Mouse (Mus musculus): ENCODE results near the gene Tob2. TPM values are rescaled to one million over a fixed set of nuclear protein-coding genes. Genes with fewer than 3 reads are reported as not detected.

The Tob2 gene
- polyA plus RNA-seq, 1 experiment from 2014 or later, result 11.1 TPM

- peaks cover 40% of the 10 kb centered on the region for H3K36me3 ChIP-seq (replicated peaks)
- H3K4me3 ChIP-seq (replicated peaks), result no peak overlapping the region
- H3K4me2 ChIP-seq, result no peak overlapping the region
- WGBS (ENCODE audit: insufficient replicate concordance), result 80% methylated on average over 6 of the region's 6 CpGs
- peaks cover 38% of the 10 kb centered on the region for H3K4me1 ChIP-seq (replicated peaks)
- H3K9me3 ChIP-seq (replicated peaks), result no peaks in the 10 kb centered on the region
- ATAC-seq (ENCODE audit: insufficient read depth), result no peak
- no peak overlapping the region for H3K27ac ChIP-seq (replicated peaks)
- no peak overlapping the region for H3K9ac ChIP-seq
- H3K27me3 ChIP-seq, result no peaks in the 10 kb centered on the region
Observed at GRCm38 (mm10) chr15:81886795-81887550, 28.4 kb upstream of the Tob2 start.

- Histone ChIP-seq H3K27me3 (no peaks in the 10 kb centered on the region), H3K9ac (no peak overlapping the region), H3K4me3 (replicated peaks) (no peak overlapping the region), H3K9me3 (replicated peaks) (no peaks in the 10 kb centered on the region), H3K4me2 (no peak overlapping the region), H3K27ac (replicated peaks) (no peak overlapping the region), H3K36me3 (replicated peaks) (peaks cover 32% of the 10 kb centered on the region), H3K4me1 (replicated peaks) (peaks cover 37% of the 10 kb centered on the region)
- no peak for ATAC-seq (ENCODE audit: insufficient read depth)
- 91% methylated on average over 3 of the region's 3 CpGs for WGBS (ENCODE audit: insufficient replicate concordance)
Observed at GRCm38 (mm10) chr15:81885418-81885934, 26.9 kb upstream of the Tob2 start.

GRCm38 (mm10) chr15:81882348-81882747, 23.8 kb upstream of the Tob2 start:
- H3K9ac ChIP-seq, result no peak overlapping the region
- WGBS (ENCODE audit: insufficient replicate concordance), result 74% methylated on average over 3 of the region's 3 CpGs
- H3K27ac ChIP-seq (replicated peaks), result peak overlapping the region; percentile 21
- peak; percentile 38; the same call in 1 of the 2 replicates for ATAC-seq (ENCODE audit: insufficient read depth)
- H3K4me1 ChIP-seq (replicated peaks), result peaks cover 44% of the 10 kb centered on the region
- no peaks in the 10 kb centered on the region for H3K9me3 ChIP-seq (replicated peaks)
- H3K4me2 ChIP-seq, result peak overlapping the region; percentile 3; the same call in 1 of the 2 replicates
- H3K4me3 ChIP-seq (replicated peaks), result no peak overlapping the region
- peaks cover 14% of the 10 kb centered on the region; the same call in 1 of the 2 replicates for H3K36me3 ChIP-seq (replicated peaks)
- H3K27me3 ChIP-seq, result no peaks in the 10 kb centered on the region

GRCm38 (mm10) chr15:81879531-81880401, 21.2 kb upstream of the Tob2 start:
- Histone ChIP-seq H3K27ac (replicated peaks) (0 out of 2 replicates have a peak overlapping the region, but pooled peaks have one; percentile 25), H3K4me2 (no peak overlapping the region), H3K4me3 (replicated peaks) (no peak overlapping the region), H3K36me3 (replicated peaks) (peaks cover 13% of the 10 kb centered on the region; the same call in 1 of the 2 replicates), H3K9me3 (replicated peaks) (no peaks in the 10 kb centered on the region), H3K4me1 (replicated peaks) (peaks cover 53% of the 10 kb centered on the region), H3K9ac (no peak overlapping the region), H3K27me3 (no peaks in the 10 kb centered on the region)
- no peak for ATAC-seq (ENCODE audit: insufficient read depth)
- WGBS (ENCODE audit: insufficient replicate concordance), result 79% methylated on average over 5 of the region's 5 CpGs

GRCm38 (mm10) chr15:81872262-81873136, 13.9 kb upstream of the Tob2 start, which contains the start of gene Aco2:
Gene Aco2 (plus strand): TSS chr15:81872309.
- H3K36me3 ChIP-seq (replicated peaks), result peaks cover 39% of the 10 kb centered on the region
- H3K9ac ChIP-seq, result peak within 1 kb of the TSS; percentile 85
- H3K4me2 ChIP-seq, result peak within 1 kb of the TSS; percentile 82
- peaks cover 58% of the 10 kb centered on the region for H3K4me1 ChIP-seq (replicated peaks)
- no peaks in the 10 kb centered on the region for H3K9me3 ChIP-seq (replicated peaks)
- H3K4me3 ChIP-seq (replicated peaks), result peak within 1 kb of the TSS; percentile 95
- H3K27me3 ChIP-seq, result no peaks in the 10 kb centered on the region
- peak; percentile 81 for ATAC-seq (ENCODE audit: insufficient read depth)
- under 1% methylated on average over 53 of the region's 53 CpGs for WGBS (ENCODE audit: insufficient replicate concordance)
- H3K27ac ChIP-seq (replicated peaks), result peak within 1 kb of the TSS; percentile 97

GRCm38 (mm10) chr15:81871604-81872261, 13.1 kb upstream of the Tob2 start, which contains the start of gene Phf5a:
Gene Phf5a (minus strand): TSS chr15:81871911.
- ATAC-seq (ENCODE audit: insufficient read depth), result peak; percentile 86
- H3K4me2 ChIP-seq, result peak within 1 kb of the TSS; percentile 82
- H3K36me3 ChIP-seq (replicated peaks), result peaks cover 41% of the 10 kb centered on the region
- WGBS (ENCODE audit: insufficient replicate concordance), result under 1% methylated on average over 30 of the region's 30 CpGs
- peak within 1 kb of the TSS; percentile 97 for H3K27ac ChIP-seq (replicated peaks)
- H3K4me1 ChIP-seq (replicated peaks), result peaks cover 58% of the 10 kb centered on the region
- H3K9ac ChIP-seq, result peak within 1 kb of the TSS; percentile 85
- no peaks in the 10 kb centered on the region for H3K27me3 ChIP-seq
- peak within 1 kb of the TSS; percentile 95 for H3K4me3 ChIP-seq (replicated peaks)
- H3K9me3 ChIP-seq (replicated peaks), result no peaks in the 10 kb centered on the region

- 72% methylated on average over 5 of the region's 5 CpGs for WGBS (ENCODE audit: insufficient replicate concordance)
Observed at GRCm38 (mm10) chr15:81869985-81870384, 11.4 kb upstream of the Tob2 start.

GRCm38 (mm10) chr15:81864238-81864637, 5.6 kb upstream of the Tob2 start:
- Histone ChIP-seq H3K9me3 (replicated peaks) (no peaks in the 10 kb centered on the region), H3K9ac (no peak overlapping the region), H3K4me3 (replicated peaks) (no peak overlapping the region), H3K36me3 (replicated peaks) (peaks cover 56% of the 10 kb centered on the region), H3K4me2 (no peak overlapping the region), H3K4me1 (replicated peaks) (peaks cover 36% of the 10 kb centered on the region), H3K27me3 (no peaks in the 10 kb centered on the region), H3K27ac (replicated peaks) (no peak overlapping the region)
- WGBS (ENCODE audit: insufficient replicate concordance), result 85% methylated on average over 7 of the region's 7 CpGs
- ATAC-seq (ENCODE audit: insufficient read depth), result no peak

More at GRCm38 (mm10) chr15:81869985-81870384, 11.4 kb upstream of the Tob2 start:
- Histone ChIP-seq H3K36me3 (replicated peaks) (peaks cover 59% of the 10 kb centered on the region), H3K9me3 (replicated peaks) (no peaks in the 10 kb centered on the region), H3K4me3 (replicated peaks) (peak overlapping the region; percentile 95), H3K9ac (peak overlapping the region; percentile 10; the same call in 1 of the 2 replicates), H3K4me2 (peak overlapping the region; percentile 82), H3K27me3 (no peaks in the 10 kb centered on the region), H3K27ac (replicated peaks) (peak overlapping the region; percentile 97), H3K4me1 (replicated peaks) (peaks cover 51% of the 10 kb centered on the region)
- ATAC-seq (ENCODE audit: insufficient read depth), result peak; percentile 13; the same call in 1 of the 2 replicates

GRCm38 (mm10) chr15:81860471-81861135, 2.0 kb upstream of the Tob2 start:
- H3K36me3 ChIP-seq (replicated peaks), result peaks cover 20% of the 10 kb centered on the region
- H3K27ac ChIP-seq (replicated peaks), result peak overlapping the region; percentile 77
- peaks cover 52% of the 10 kb centered on the region for H3K4me1 ChIP-seq (replicated peaks)
- ATAC-seq (ENCODE audit: insufficient read depth), result no peak
- H3K4me2 ChIP-seq, result peak overlapping the region; percentile 96
- peak overlapping the region; percentile 2; the same call in 1 of the 2 replicates for H3K4me3 ChIP-seq (replicated peaks)
- WGBS (ENCODE audit: insufficient replicate concordance), result 33% methylated on average over 8 of the region's 8 CpGs
- H3K9me3 ChIP-seq (replicated peaks), result no peaks in the 10 kb centered on the region
- peak overlapping the region; percentile 15; the same call in 1 of the 2 replicates for H3K9ac ChIP-seq
- no peaks in the 10 kb centered on the region for H3K27me3 ChIP-seq

Data from liver, embryonic 15.5 days (tissue).